Mouse (Mus musculus): ENCODE results near the gene Oas1f. TPM values are rescaled to one million over a fixed set of nuclear protein-coding genes. Genes with fewer than 3 reads are reported as not detected.
A peak's percentile ranks its signal among the peaks of the same experiment; 100 is the strongest.

Gene Oas1f
- polyA plus RNA-seq, 1 experiment: not detected

DNA sequence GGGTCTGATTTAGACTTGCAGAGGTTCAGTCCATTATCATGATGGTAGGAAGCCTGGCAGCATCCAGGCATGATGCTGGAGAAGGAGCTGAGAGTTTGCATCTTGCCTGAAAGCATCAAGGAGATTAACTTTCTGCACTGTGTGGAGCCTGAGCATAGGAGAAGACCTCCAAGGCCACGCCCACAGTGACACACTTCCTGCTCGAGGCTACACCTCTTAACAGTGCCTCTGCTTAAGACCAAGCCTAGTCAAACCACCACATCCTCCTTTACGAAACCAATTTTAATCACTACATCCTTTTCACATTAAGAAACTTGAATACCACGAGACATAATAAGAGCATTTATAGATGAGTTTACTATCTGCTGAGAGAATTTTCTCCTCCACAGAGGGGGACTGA, 16.1 kb upstream of the Oas1f start:
- TF ChIP-seq POLR2A (IDR thresholded peaks at IDR 0.05; ENCODE audit: borderline replicate concordance, low read depth, low read length) (no peak), CTCF (IDR thresholded peaks at IDR 0.05; ENCODE audit: low read depth, low read length) (no peak)

GRCm38 (mm10) chr5:120833335-120834280, 13.6 kb upstream of the Oas1f start:
- Histone ChIP-seq H3K4me1 (ENCODE audit: control insufficient read depth, insufficient read depth, low read length) (no peaks in the 10 kb centered on the region), H3K27ac (ENCODE audit: insufficient read depth, low read depth, low read length) (no peak overlapping the region), H3K4me3 (ENCODE audit: insufficient read depth, low read length) (no peak overlapping the region)
- TF ChIP-seq CTCF (IDR thresholded peaks at IDR 0.05; ENCODE audit: low read depth, low read length) (no peak), POLR2A (IDR thresholded peaks at IDR 0.05; ENCODE audit: borderline replicate concordance, low read depth, low read length) (no peak)

More for the DNA sequence above, 16.1 kb upstream of the Oas1f start:
- Histone ChIP-seq H3K27ac (ENCODE audit: insufficient read depth, low read depth, low read length) (no peak overlapping the region), H3K4me1 (ENCODE audit: control insufficient read depth, insufficient read depth, low read length) (no peaks in the 10 kb centered on the region), H3K4me3 (ENCODE audit: insufficient read depth, low read length) (no peak overlapping the region)

GRCm38 (mm10) chr5:120836731-120837585, 10.2 kb upstream of the Oas1f start:
- no peaks in the 10 kb centered on the region for H3K4me1 ChIP-seq (ENCODE audit: control insufficient read depth, insufficient read depth, low read length)
- H3K27ac ChIP-seq (ENCODE audit: insufficient read depth, low read depth, low read length): no peak overlapping the region
- no peak overlapping the region for H3K4me3 ChIP-seq (ENCODE audit: insufficient read depth, low read length)
- TF ChIP-seq POLR2A (IDR thresholded peaks at IDR 0.05; ENCODE audit: borderline replicate concordance, low read depth, low read length) (no peak), CTCF (IDR thresholded peaks at IDR 0.05; ENCODE audit: low read depth, low read length) (peak; percentile 83)

DNA sequence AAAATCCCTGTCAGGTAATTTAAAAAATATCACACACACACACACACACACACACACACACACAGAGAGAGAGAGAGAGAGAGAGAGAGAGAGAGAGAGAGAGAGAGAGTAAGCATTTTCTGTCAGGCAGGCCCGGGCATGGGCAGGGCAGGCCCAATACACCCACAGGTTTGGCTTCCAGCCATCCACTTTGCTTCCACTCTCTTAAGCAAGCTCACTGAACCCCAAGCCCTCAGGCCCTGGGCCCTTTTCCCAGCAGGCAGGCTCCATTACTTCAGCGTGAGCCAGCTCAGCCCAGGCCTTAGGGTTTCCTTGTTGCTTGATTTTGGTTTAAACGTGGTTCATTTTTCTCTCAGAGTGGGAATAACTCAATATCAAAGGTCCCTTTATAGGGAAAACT, 2.5 kb upstream of the Oas1f start:
- Histone ChIP-seq H3K4me3 (ENCODE audit: insufficient read depth, low read length) (no peak overlapping the region), H3K4me1 (ENCODE audit: control insufficient read depth, insufficient read depth, low read length) (no peaks in the 10 kb centered on the region; the same call in 1 of the 2 replicates), H3K27ac (ENCODE audit: insufficient read depth, low read depth, low read length) (no peak overlapping the region)
- TF ChIP-seq CTCF (IDR thresholded peaks at IDR 0.05; ENCODE audit: low read depth, low read length) (no peak), POLR2A (IDR thresholded peaks at IDR 0.05; ENCODE audit: borderline replicate concordance, low read depth, low read length) (no peak)

DNA sequence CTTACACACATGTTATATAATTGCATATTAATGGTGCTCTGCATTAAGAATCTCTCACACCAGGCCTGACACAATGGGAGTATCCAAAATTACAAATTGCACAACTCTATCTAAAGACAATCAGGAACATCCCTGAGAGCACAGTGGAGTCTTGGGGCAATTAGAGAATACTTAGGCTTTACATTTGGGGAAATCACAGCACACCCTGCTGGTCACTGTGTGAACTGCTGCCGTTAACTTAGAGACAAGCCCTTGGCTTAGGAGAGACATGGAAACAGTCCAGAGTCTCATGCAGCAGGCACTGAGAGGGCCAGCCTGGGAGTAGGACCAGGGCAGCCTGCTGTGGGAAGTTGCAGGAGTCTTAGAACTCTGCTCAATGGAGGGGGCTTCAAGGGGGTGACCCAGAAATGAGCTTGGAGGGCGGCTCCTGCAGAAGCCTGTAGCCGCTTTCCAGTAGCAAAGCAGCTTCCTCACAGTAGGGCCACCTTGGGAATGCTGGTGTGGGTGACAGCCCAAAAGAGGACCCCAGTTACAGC, 2.5 kb downstream of the Oas1f start:
- no peak overlapping the region for H3K4me3 ChIP-seq (ENCODE audit: insufficient read depth, low read length)
- H3K4me1 ChIP-seq (ENCODE audit: control insufficient read depth, insufficient read depth, low read length): no peaks in the 10 kb centered on the region; the same call in 1 of the 2 replicates
- H3K27ac ChIP-seq (ENCODE audit: insufficient read depth, low read depth, low read length): no peak overlapping the region
- TF ChIP-seq CTCF (IDR thresholded peaks at IDR 0.05; ENCODE audit: low read depth, low read length) (peak; percentile 56; the same call in 1 of the 2 replicates), POLR2A (IDR thresholded peaks at IDR 0.05; ENCODE audit: borderline replicate concordance, low read depth, low read length) (no peak)

- Histone ChIP-seq H3K27ac (ENCODE audit: insufficient read depth, low read depth, low read length) (no peak overlapping the region), H3K4me1 (ENCODE audit: control insufficient read depth, insufficient read depth, low read length) (no peaks in the 10 kb centered on the region), H3K4me3 (ENCODE audit: insufficient read depth, low read length) (no peak overlapping the region)
- no peak for TF ChIP-seq POLR2A (IDR thresholded peaks at IDR 0.05; ENCODE audit: borderline replicate concordance, low read depth, low read length)
Measured at GRCm38 (mm10) chr5:120859241-120859640, 12.1 kb downstream of the Oas1f start.

DNA sequence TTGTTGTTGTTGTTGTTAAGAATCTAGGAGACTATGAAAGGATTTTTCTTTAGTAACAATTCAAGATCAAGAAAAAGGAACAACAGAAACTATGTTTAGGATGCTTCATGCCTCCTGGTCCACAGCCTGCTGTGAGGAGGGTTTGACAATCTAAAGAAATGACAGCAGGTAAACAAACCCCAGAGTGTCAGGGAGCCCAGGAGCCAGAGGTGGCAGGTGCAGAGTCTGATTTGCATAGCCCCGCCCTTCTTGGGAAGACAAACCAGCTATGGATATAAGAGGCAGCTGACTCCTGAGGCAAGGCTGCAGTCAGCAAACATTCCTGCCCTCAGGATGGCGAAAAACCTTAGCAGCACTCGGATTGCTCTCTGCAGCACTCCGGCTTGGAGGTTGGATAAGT, 14.0 kb downstream of the Oas1f start, which contains the start of gene Oas1h:
Gene Oas1h, plus strand, starts transcription at position 301 of the 400 bp plus-strand sequence.
- Histone ChIP-seq H3K4me3 (ENCODE audit: insufficient read depth, low read length) (no peak within 1 kb of the TSS), H3K27ac (ENCODE audit: insufficient read depth, low read depth, low read length) (no peak within 1 kb of the TSS), H3K4me1 (ENCODE audit: control insufficient read depth, insufficient read depth, low read length) (no peaks in the 10 kb centered on the region)
- TF ChIP-seq CTCF (IDR thresholded peaks at IDR 0.05; ENCODE audit: low read depth, low read length): no peak
- no peak for TF ChIP-seq POLR2A (IDR thresholded peaks at IDR 0.05; ENCODE audit: borderline replicate concordance, low read depth, low read length)

GRCm38 (mm10) chr5:120865336-120865860, 18.2 kb downstream of the Oas1f start:
- H3K4me1 ChIP-seq (ENCODE audit: control insufficient read depth, insufficient read depth, low read length): no peaks in the 10 kb centered on the region
- TF ChIP-seq POLR2A (IDR thresholded peaks at IDR 0.05; ENCODE audit: borderline replicate concordance, low read depth, low read length) (no peak), CTCF (IDR thresholded peaks at IDR 0.05; ENCODE audit: low read depth, low read length) (peak; percentile 41; the same call in 1 of the 2 replicates)
- no peak overlapping the region for H3K4me3 ChIP-seq (ENCODE audit: insufficient read depth, low read length)
- no peak overlapping the region for H3K27ac ChIP-seq (ENCODE audit: insufficient read depth, low read depth, low read length)

DNA sequence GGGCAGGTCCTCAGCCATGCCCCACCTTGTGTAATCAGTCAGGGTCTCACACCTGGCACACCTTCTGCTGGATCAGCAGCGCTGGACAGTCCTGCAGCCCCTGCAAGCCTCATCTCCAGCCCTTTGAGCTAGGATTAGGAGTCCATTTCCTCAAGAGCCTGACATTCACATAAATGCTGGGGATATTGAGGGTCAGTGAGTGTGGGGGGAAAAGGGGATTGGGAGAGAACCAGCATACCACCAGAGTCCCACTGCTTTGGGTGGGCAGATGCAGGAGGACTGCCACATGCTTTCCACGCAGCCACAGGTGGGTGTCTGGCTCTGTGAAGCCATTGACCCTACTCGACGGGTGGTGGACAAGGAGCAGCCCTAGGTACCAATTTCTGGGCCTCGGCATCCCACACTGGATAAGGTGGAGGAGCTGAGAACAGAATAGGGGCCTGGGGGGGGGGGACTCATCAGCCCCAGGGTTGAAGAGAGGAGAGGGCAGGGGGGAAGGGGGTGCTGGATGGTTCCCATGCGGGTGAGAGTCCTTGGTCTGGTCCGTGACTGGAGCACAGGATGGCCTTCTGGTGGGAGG, 22.4 kb downstream of the Oas1f start:
- H3K4me1 ChIP-seq (ENCODE audit: control insufficient read depth, insufficient read depth, low read length): peaks cover 3% of the 10 kb centered on the region; the same call in 1 of the 2 replicates
- no peak overlapping the region for H3K4me3 ChIP-seq (ENCODE audit: insufficient read depth, low read length)
- no peak overlapping the region for H3K27ac ChIP-seq (ENCODE audit: insufficient read depth, low read depth, low read length)
- TF ChIP-seq POLR2A (IDR thresholded peaks at IDR 0.05; ENCODE audit: borderline replicate concordance, low read depth, low read length): no peak
- no peak for TF ChIP-seq CTCF (IDR thresholded peaks at IDR 0.05; ENCODE audit: low read depth, low read length)
